Mouse (Mus musculus) embryonic facial prominence, embryonic 11.5 days (tissue): ENCODE measurements around the gene Gpr62. TPM values are rescaled to one million over a fixed set of nuclear protein-coding genes. Genes with fewer than 3 reads are reported as not detected.

Experiments
- ATAC-seq: fragments of 200-750 bp; cut with Nextera tagmentation; replicated peaks from 2 replicates; pipeline ENCODE4 v1.8.0; 2017; ENCODE audit warnings: low read depth; ENCODE audit not compliant: insufficient number of reproducible peaks, low FRiP score, low TSS enrichment
- DNase-seq: peaks from one replicate; pipeline ENCODE4 v3.0.0-alpha.2; 2015; ENCODE audit warnings: low spot score
- H3K27ac ChIP-seq: fragments of 300-500 bp; sonication (generic); replicated peaks from 2 replicates; pipeline ENCODE4 v1.5.1; 2014; ENCODE audit warnings: mild to moderate bottlenecking, low read depth, low read length, control low read depth
- H3K27me3 ChIP-seq: fragments of 300-500 bp; sonication (generic); 2 replicates; pipeline ENCODE4 v1.6.1; 2014; ENCODE audit warnings: mild to moderate bottlenecking, low read length, moderate library complexity, mixed read lengths; ENCODE audit not compliant: control insufficient read depth, insufficient read depth
- H3K36me3 ChIP-seq: fragments of 300-500 bp; sonication (generic); replicated peaks from 2 replicates; pipeline ENCODE4 v1.6.1; 2014; ENCODE audit warnings: low read depth, mild to moderate bottlenecking, low read length, moderate library complexity, mixed read lengths; ENCODE audit not compliant: control insufficient read depth, insufficient read depth
- H3K4me1 ChIP-seq: fragments of 300-500 bp; sonication (generic); 2 replicates; pipeline ENCODE4 v1.6.1; 2014; ENCODE audit warnings: low read length, mixed read lengths; ENCODE audit not compliant: control insufficient read depth, insufficient read depth
- H3K4me2 ChIP-seq: fragments of 300-500 bp; sonication (generic); 2 replicates; pipeline ENCODE4 v1.6.1; 2014; ENCODE audit warnings: low read depth, mild to moderate bottlenecking, control low read depth, low read length, moderate library complexity
- H3K4me3 ChIP-seq: fragments of 300-500 bp; sonication (generic); 2 replicates; pipeline ENCODE4 v1.5.1; 2014; ENCODE audit warnings: low read depth, low read length, control low read depth
- H3K9ac ChIP-seq: fragments of 300-500 bp; sonication (generic); replicated peaks from 2 replicates; pipeline ENCODE4 v1.6.1; 2014; ENCODE audit warnings: mild to moderate bottlenecking, control low read depth, low read length
- H3K9me3 ChIP-seq: fragments of 300-500 bp; sonication (generic); replicated peaks from 2 replicates; pipeline ENCODE4 v1.6.1; 2016; ENCODE audit warnings: mild to moderate bottlenecking, low read length, inconsistent platforms, mixed read lengths; ENCODE audit not compliant: control insufficient read depth
- WGBS: fragments of 180-500 bp; shearing (Covaris S2); extraction: QIAGEN DNeasy Blood & Tissue Kit; methylation state at CpG from one replicate; pipeline ENCODE4 v1.1.7; 2014; 5-methylcytosine and 5-hydroxymethylcytosine counted together
- polyA plus RNA-seq: library from polyadenylated mRNA; unstranded; fragments of >200 nt; fragmentation: Nextera tagmentation; extraction: Ambion mirVana; gene quantifications from 2 replicates; pipeline ENCODE4 v1.2.1, GENCODE M21; 2014

The Gpr62 gene
- polyA plus RNA-seq, 1 experiment from 2014 or later = 0.31 TPM

DNA sequence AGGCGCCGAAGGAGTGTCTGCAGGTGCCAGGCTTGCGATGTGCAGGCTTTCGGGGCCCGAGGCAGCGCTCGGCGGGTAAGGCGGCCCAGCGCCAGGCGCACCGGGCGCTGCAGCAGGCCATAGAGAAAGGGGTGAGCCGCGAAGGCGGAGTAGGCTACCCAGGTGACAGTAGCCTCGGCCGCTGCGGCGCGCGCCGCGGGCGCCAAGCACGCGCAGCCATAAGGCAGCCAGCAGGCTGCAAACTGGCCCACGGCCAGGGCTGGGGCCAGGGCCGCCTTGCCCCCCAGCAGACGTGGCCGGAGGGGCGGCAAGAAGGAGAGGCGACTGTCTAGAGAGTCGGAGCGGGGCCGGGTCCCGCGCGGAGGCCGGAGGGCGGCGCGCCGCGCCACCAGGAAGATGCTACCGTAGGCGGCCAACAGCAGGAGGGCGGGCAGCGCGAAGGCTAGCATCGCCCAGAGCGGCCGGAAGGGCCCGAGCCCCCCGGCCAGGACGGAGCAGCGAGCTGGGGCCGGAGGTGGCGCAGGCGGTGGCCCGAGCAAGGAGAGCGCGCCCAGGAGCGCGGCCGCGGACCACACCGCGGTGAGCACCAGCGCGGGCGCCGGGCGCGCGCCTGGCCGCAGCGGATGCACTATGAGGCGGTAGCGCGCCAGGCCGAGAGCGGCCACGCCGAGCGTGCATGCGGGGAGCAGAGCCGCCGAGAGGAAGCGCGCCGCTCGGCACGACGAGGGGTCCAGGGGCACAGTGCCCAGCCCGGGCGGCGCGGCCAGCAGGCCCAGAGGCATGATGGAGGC, 792 bp downstream of the Gpr62 start:
- peak; percentile 53 for ATAC-seq
- H3K27me3 ChIP-seq = no peaks in the 10 kb centered on the region
- H3K4me1 ChIP-seq = peaks cover 7% of the 10 kb centered on the region
- H3K4me2 ChIP-seq = peak overlapping the region; percentile 85
- WGBS = 2% methylated on average over 98 of the region's 99 CpGs
- no peaks in the 10 kb centered on the region for H3K9me3 ChIP-seq
- peak overlapping the region; percentile 2; the same call in 1 of the 2 replicates for H3K27ac ChIP-seq
- peak overlapping the region; percentile 82 for H3K9ac ChIP-seq
- peak; percentile 79 for DNase-seq
- peaks cover 11% of the 10 kb centered on the region for H3K36me3 ChIP-seq
- peak overlapping the region; percentile 49 for H3K4me3 ChIP-seq

DNA sequence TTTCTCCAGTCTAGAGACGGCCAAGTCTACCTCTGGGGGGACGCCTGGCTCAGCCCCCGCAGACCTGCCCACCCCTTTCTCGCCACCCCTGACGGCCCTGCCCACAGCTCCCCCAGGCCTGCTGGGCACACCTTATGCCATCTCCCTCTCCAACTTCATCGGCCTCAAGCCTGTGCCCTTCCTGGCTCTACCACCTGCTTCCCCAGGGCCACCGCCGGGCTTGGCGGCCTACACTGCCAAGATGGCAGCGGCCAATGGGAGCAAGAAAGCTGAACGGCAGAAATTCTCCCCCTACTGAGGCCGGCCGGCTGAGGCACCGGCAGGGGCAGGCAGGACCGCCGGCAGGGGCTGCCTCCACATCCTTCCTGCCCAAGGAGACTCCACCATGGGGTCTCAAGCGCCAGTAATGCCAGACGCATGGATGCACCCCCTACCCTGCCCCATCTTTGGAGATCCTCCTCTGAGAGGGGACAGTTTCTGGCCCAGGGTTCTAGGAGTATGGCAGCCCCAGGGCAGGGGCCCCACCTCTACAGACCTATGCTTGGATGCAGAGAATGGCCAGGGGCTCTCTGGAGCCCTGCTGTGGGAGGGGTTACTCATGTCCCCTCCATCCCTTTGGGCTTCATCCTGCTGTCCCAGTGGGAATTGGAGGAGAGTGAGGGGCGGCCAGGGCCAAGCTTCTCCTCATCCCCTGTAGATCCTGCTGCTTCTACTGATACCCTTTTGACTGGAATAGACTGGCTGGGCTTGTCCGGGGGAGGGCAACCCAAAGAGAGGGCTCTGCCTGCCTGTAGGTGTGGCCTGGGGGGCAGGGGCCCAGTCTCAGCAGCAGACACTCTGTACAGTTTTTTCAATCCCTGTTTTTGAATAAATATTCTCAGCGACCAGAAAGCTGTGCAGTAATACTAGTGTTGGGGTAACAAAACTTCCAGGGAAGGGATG, 2.3 kb downstream of the Gpr62 start:
- no peak overlapping the region for H3K4me2 ChIP-seq
- no peak overlapping the region for H3K27ac ChIP-seq
- no peaks in the 10 kb centered on the region for H3K27me3 ChIP-seq
- H3K9me3 ChIP-seq = no peaks in the 10 kb centered on the region
- H3K4me3 ChIP-seq = no peak overlapping the region
- H3K4me1 ChIP-seq = peaks cover 9% of the 10 kb centered on the region
- H3K36me3 ChIP-seq = peaks cover 11% of the 10 kb centered on the region
- ATAC-seq (no peak), DNase-seq (no peak)
- WGBS = 85% methylated on average over 21 of the region's 21 CpGs
- H3K9ac ChIP-seq = no peak overlapping the region

DNA sequence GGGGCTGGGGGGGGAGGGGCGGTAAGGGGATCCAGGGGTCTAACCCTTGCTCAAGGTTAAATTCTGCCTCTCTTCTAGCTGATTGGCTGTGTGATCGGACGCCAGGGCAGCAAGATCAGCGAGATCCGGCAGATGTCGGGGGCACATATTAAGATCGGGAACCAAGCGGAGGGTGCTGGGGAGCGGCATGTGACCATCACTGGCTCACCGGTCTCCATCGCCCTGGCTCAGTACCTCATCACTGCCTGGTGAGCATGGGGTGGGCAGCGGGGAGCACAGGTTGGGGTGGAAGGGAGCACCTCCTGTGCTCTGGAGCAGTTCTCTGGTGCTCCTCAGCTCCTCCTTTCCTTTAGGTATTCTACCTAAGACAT, 3.3 kb downstream of the Gpr62 start:
- no peak for DNase-seq
- 90% methylated on average over 12 of the region's 12 CpGs for WGBS
- Histone ChIP-seq H3K36me3 (peaks cover 11% of the 10 kb centered on the region), H3K27me3 (no peaks in the 10 kb centered on the region), H3K9me3 (no peaks in the 10 kb centered on the region), H3K9ac (no peak overlapping the region), H3K4me3 (no peak overlapping the region), H3K4me1 (peaks cover 14% of the 10 kb centered on the region), H3K4me2 (no peak overlapping the region), H3K27ac (no peak overlapping the region)
- no peak for ATAC-seq

DNA sequence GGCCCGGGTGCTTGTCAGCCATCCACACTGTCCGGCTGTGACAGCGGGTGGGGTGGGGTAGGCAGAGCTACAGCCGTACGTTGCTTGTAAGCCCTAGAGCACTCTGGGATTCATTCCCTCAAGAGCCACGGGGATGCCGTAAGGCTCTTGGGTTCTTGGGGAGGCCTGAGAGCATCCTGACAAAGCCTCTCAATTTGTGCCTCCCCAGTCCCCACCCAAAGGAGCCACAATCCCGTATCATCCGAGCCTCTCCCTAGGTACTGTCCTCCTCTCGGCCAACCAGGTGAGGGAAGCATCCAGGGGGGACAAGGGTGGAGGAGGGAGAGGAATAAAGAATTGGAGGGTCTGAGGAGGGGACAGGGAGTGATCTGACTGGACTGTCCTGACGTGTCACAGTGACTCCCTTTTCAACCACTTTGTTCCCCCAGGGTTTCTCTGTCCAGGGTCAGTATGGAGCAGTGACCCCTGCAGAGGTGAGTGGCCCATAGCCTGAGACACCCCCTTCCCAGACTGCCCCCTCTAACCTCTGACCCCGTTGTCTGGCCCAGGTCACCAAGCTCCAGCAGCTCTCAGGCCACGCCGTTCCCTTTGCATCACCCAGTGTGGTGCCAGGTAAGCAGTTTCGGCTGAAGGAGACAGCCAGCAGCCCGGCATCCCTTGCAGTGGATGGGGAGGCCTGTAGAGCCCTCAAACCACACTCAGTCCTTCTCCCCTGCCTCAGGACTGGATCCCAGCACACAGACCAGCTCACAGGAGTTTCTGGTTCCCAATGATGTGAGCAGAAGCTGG, 3.9 kb downstream of the Gpr62 start:
- Histone ChIP-seq H3K4me2 (no peak overlapping the region), H3K4me1 (peaks cover 20% of the 10 kb centered on the region), H3K9ac (no peak overlapping the region), H3K4me3 (no peak overlapping the region), H3K27ac (no peak overlapping the region), H3K9me3 (no peaks in the 10 kb centered on the region), H3K36me3 (peaks cover 11% of the 10 kb centered on the region), H3K27me3 (no peaks in the 10 kb centered on the region)
- no peak for ATAC-seq
- 74% methylated on average over 16 of the region's 16 CpGs for WGBS
- DNase-seq = no peak

DNA sequence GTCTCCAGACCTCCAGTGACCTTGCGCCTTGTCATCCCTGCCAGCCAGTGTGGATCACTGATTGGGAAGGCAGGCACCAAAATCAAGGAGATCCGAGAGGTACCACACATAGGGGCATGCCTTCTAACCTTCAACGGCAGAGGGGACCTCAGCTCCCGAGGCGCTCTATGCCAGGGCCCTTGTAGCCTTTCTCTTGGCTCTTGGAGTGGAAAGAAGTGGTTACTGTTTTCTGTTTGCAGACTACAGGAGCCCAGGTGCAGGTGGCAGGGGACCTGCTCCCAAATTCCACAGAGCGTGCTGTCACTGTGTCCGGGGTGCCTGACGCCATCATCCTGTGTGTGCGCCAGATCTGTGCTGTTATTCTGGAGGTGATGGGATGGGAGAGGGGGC, 4.7 kb downstream of the Gpr62 start:
- Histone ChIP-seq H3K4me3 (no peak overlapping the region), H3K27me3 (no peaks in the 10 kb centered on the region), H3K36me3 (peaks cover 11% of the 10 kb centered on the region), H3K4me1 (peaks cover 27% of the 10 kb centered on the region), H3K27ac (no peak overlapping the region), H3K9ac (no peak overlapping the region), H3K4me2 (no peak overlapping the region), H3K9me3 (no peaks in the 10 kb centered on the region)
- DNase-seq = no peak
- ATAC-seq = no peak
- 89% methylated on average over 9 of the region's 9 CpGs for WGBS

DNA sequence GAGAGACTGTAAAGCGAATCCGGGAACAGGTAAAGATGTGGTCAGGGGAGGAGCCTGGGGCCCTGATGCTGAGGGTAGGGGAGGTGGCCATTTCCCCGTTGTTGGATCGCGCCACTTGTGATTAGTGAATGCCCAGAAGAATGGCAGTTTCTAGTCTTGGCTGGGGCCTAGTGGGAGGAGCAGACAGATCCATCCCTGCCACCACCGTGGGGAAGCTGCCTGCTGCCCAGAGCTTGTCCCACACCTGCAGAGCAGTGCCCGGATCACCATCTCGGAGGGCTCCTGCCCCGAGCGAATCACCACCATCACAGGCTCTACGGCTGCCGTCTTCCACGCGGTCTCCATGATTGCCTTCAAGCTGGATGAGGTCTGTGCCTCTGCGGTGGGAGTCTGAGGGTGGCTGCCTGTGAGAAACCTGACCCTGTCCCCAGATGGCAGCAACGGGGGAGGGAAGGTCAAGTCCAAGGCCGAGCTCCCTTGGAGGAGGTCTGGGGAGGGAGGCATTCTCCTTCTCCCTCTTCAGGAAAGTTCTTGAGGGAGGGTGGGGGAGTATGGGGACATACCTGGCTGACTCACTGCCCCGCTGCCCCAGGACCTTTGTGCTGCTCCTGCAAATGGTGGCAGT, 5.2 kb downstream of the Gpr62 start:
- Histone ChIP-seq H3K9ac (no peak overlapping the region), H3K9me3 (no peaks in the 10 kb centered on the region), H3K4me1 (peaks cover 30% of the 10 kb centered on the region), H3K36me3 (peaks cover 11% of the 10 kb centered on the region), H3K27ac (no peak overlapping the region), H3K4me2 (no peak overlapping the region), H3K4me3 (no peak overlapping the region), H3K27me3 (no peaks in the 10 kb centered on the region)
- ATAC-seq = no peak
- 66% methylated on average over 18 of the region's 18 CpGs for WGBS
- DNase-seq = no peak

DNA sequence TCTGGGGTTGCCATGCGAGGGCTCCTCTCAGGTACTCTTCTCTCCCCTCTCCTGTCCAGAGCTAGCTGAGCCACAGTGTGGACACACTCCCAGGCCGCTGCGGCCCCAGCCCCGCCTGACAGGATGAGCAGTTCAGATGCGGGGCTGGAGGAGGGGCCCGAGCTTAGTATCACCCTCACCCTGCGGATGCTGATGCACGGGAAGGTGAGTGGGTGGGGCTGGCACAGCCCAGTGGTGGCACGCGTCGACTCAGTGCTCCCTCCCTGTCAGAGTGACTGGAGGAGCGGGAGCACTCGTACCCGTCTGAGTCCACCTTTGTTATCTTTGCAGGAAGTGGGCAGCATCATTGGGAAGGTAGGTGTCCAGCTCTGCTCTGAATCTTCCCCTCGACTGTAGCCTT, 5.8 kb downstream of the Gpr62 start:
- H3K4me1 ChIP-seq = peaks cover 28% of the 10 kb centered on the region
- H3K4me2 ChIP-seq = no peak overlapping the region
- 79% methylated on average over 15 of the region's 15 CpGs for WGBS
- H3K27ac ChIP-seq = no peak overlapping the region
- no peak for DNase-seq
- H3K36me3 ChIP-seq = peaks cover 11% of the 10 kb centered on the region
- H3K27me3 ChIP-seq = no peaks in the 10 kb centered on the region
- no peak overlapping the region for H3K9ac ChIP-seq
- H3K4me3 ChIP-seq = no peak overlapping the region
- no peaks in the 10 kb centered on the region for H3K9me3 ChIP-seq
- no peak for ATAC-seq
